Mouse (Mus musculus) neural tube, embryonic 14.5 days (tissue): Measurements from ENCODE around the gene Gm10330. TPM values are rescaled to one million over a fixed set of nuclear protein-coding genes. Genes with fewer than 3 reads are reported as not detected.
"Not testable (repeated sequence)": the region's sequence is repeated elsewhere in the genome, so short reads cannot be mapped to it uniquely, and the experiment has no call there.

Experiments
- ATAC-seq: fragments of 200-750 bp; cut with Nextera tagmentation; 2 replicates; pipeline ENCODE4 v1.8.0; 2017; ENCODE audit warnings: low read depth, mild to moderate bottlenecking, moderate TSS enrichment, moderate library complexity
- H3K27ac ChIP-seq: fragments of 300-500 bp; sonication (generic); 2 replicates; pipeline ENCODE4 v1.5.1; 2014; ENCODE audit warnings: low read depth, mild to moderate bottlenecking, control low read depth, low read length, moderate library complexity, mixed read lengths
- H3K27me3 ChIP-seq: fragments of 300-500 bp; sonication (generic); 2 replicates; pipeline ENCODE4 v1.6.1; 2014; ENCODE audit warnings: low read length; ENCODE audit not compliant: control insufficient read depth, insufficient read depth
- H3K36me3 ChIP-seq: fragments of 300-500 bp; sonication (generic); 2 replicates; pipeline ENCODE4 v1.6.1; 2014; ENCODE audit warnings: low read length, mixed read lengths; ENCODE audit not compliant: control insufficient read depth, insufficient read depth
- H3K4me1 ChIP-seq: fragments of 300-500 bp; sonication (generic); 2 replicates; pipeline ENCODE4 v1.6.1; 2014; ENCODE audit warnings: low read length; ENCODE audit not compliant: control insufficient read depth, insufficient read depth
- H3K4me2 ChIP-seq: fragments of 300-500 bp; sonication (generic); 2 replicates; pipeline ENCODE4 v1.6.1; 2014; ENCODE audit warnings: mild to moderate bottlenecking, low read depth, low read length, control low read depth
- H3K4me3 ChIP-seq: fragments of 300-500 bp; sonication (generic); 2 replicates; pipeline ENCODE4 v1.5.1; 2014; ENCODE audit warnings: low read depth, low read length, control low read depth, mixed read lengths
- H3K9ac ChIP-seq: fragments of 300-500 bp; sonication (generic); replicated peaks from 2 replicates; pipeline ENCODE4 v1.6.1; 2014; ENCODE audit warnings: low read depth, mild to moderate bottlenecking, control low read depth, low read length, mixed read lengths
- H3K9me3 ChIP-seq: fragments of 300-500 bp; sonication (generic); 2 replicates; pipeline ENCODE4 v1.6.1; 2016; ENCODE audit warnings: low read length; ENCODE audit not compliant: control insufficient read depth
- WGBS: fragments of 180-500 bp; shearing (Covaris S2); extraction: QIAGEN DNeasy Blood & Tissue Kit; methylation state at CpG from one replicate; pipeline ENCODE4 v1.1.7; 2014; 5-methylcytosine and 5-hydroxymethylcytosine counted together
- polyA plus RNA-seq: library from polyadenylated mRNA; unstranded; fragments of >200 nt; fragmentation: Nextera tagmentation; extraction: Ambion mirVana; gene quantifications from 2 replicates; pipeline ENCODE4 v1.2.1, GENCODE M21; 2014

Gene Gm10330
- 0.52 and 0.64 TPM in 2 replicates for polyA plus RNA-seq

DNA sequence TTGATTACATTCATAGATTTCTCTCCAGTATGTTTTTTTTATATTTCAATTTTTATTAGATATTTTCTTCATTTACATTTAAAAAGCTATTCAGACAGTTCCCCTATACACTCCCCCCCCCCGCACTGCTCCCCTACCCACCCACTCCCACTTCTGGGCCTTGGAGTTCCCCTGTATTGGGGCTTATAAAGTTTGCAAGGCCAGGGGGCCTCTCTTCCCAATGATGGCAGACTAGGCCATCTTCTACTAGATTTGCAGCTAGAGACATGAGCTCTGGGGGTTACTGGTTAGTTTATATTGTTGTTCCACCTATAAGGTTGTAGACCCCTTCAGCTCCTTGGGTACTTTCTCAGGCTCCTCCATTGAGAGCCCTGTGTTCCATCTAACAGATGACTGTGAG is at the start of gene Gm10330:
Gene Gm10330 (minus strand): TSS at position 101 of the 400 bp plus-strand sequence.
- not testable (repeated sequence) for H3K27me3 ChIP-seq, H3K4me3 ChIP-seq, H3K27ac ChIP-seq, H3K9me3 ChIP-seq, H3K4me1 ChIP-seq, ATAC-seq, H3K36me3 ChIP-seq, H3K4me2 ChIP-seq, H3K9ac ChIP-seq
- WGBS: 100% methylated on average over 1 of the region's 1 CpGs

GRCm38 (mm10) chr12:23800776-23801175 is 20.7 kb upstream of the Gm10330 start:
- H3K27ac ChIP-seq, H3K4me3 ChIP-seq, H3K9me3 ChIP-seq, H3K9ac ChIP-seq, H3K27me3 ChIP-seq, H3K4me1 ChIP-seq, H3K4me2 ChIP-seq, ATAC-seq, H3K36me3 ChIP-seq: not testable (repeated sequence)
- WGBS: 14% methylated on average over 25 of the region's 43 CpGs

- H3K9me3 ChIP-seq, H3K4me3 ChIP-seq, H3K27me3 ChIP-seq, H3K9ac ChIP-seq, H3K4me1 ChIP-seq, H3K4me2 ChIP-seq, H3K36me3 ChIP-seq, ATAC-seq, H3K27ac ChIP-seq: not testable (repeated sequence)
- WGBS: 22% methylated on average over 23 of the region's 48 CpGs
These were observed 20.3 kb upstream of the Gm10330 start for GRCm38 (mm10) chr12:23800366-23800765.
